Mouse (Mus musculus): ENCODE data around the gene Spaca6.

GRCm38 (mm10) chr17:17795527-17795926, 31.4 kb upstream of the Spaca6 start:
- TF ChIP-seq POLR2A (IDR thresholded peaks at IDR 0.05; ENCODE audit: borderline replicate concordance, low read depth, low read length) (no peak), CTCF (IDR thresholded peaks at IDR 0.05; ENCODE audit: low read depth, low read length) (no peak)

Data from bone marrow macrophage, adult 2 months (primary cell).